Mouse (Mus musculus): ENCODE results near the gene Acadvl. TPM values are rescaled to one million over a fixed set of nuclear protein-coding genes. Genes with fewer than 3 reads are reported as not detected.
A peak's percentile ranks its signal among the peaks of the same experiment; 100 is the strongest.

Acadvl gene
- total and polyA plus RNA-seq, 3 experiments: 92.5 to 123 TPM; not detected in 1

DNA sequence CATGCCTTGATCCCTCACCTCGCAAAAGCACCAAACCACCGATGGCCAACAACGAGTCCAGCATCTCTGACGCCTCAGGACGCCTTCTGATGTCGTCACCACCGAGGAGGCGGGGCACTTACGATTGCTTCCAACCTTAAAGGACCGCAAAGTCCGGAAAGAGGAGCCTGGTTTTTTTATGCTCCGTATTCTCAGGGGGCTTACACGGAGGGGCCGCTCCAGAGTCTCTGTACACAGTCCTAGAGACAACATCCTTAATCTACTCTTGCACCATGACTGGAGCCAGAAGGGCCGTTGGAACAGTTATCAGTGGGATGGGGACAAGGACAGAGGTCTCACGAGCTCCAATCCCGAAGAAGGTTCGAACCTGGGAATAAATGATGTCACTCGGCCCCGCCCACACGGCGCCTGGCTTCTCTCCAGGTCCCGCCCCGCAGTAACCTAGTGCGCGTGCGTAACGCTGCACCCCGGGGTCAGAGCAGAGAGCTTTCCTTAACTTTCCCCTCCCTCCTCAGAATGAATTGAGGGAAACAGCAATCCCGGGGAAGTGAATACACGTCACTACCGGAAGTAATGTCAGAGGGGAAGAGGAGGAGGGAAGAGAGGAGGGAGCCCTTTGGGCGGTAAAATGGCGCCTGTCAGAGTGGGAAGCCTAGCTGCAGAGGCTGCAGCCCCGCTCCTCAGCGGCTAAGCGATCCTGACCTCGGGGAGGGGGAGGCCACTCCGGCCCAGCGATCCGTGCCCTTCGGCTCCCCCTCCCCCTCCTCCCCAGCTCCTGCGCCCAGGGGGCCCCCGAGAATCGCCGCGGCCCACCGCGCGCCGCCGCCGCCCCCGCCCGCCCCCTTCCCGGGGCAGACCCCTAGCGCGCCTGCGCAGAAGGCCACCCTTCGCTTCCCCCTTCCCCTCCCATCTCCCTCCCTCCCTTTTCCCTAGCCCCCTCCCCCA, 34.7 kb downstream of the Acadvl start (continued):
- TF ChIP-seq TCF12 (IDR thresholded peaks at IDR 0.05; ENCODE audit: low read depth, low read length) (peak; percentile 64; the same call in 1 of the 2 replicates), ZMIZ1 (IDR thresholded peaks at IDR 0.05; ENCODE audit: low read depth, low read length) (peak; percentile 69), RCOR1 (IDR thresholded peaks at IDR 0.05; ENCODE audit: low read depth, low read length) (peak; percentile 10; the same call in 1 of the 2 replicates), ZC3H11A (IDR thresholded peaks at IDR 0.05; ENCODE audit: low read depth, low read length) (0 out of 2 replicates have a peak, but pooled peaks have one; percentile 20), MAFK (IDR thresholded peaks at IDR 0.05; ENCODE audit: borderline replicate concordance, low read depth, low read length) (no peak)

DNA sequence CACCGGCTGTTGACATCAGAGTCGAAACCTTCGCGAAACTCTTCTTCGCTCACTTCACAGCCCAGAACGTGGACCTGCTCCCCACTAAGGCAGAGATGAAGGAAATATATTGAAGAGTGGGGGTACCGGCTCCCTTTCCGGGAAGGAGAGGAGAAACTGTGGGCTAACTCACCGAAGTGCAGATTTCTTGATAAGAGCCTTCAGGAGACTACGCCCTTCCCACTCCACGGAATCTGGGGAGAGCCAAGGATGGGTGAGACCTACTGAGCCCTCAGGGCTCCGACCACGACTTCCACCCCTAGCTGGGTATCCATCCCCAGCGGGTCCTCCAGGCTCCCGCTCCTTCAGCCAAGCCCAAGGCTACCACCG, 35.4 kb downstream of the Acadvl start:
- peak overlapping the region; percentile 90 for H3K27ac ChIP-seq (ENCODE audit: control insufficient read depth, low read depth, low read length)
- H3K9me3 ChIP-seq (replicated peaks; ENCODE audit: insufficient read depth, low read length): no peaks in the 10 kb centered on the region
- H3K4me1 ChIP-seq (ENCODE audit: control insufficient read depth in 1 of 2, insufficient read depth in 2 of 2, low read length in 2 of 2): peaks cover 6 to 17% of the 10 kb centered on the region in 2 experiments
- no peaks in the 10 kb centered on the region for H3K27me3 ChIP-seq (ENCODE audit: control insufficient read depth in 1 of 2, insufficient read depth in 2 of 2, low read length in 2 of 2)
- peak overlapping the region; percentile 65 for H3K9ac ChIP-seq (ENCODE audit: control insufficient read depth, low read depth, low read length, poor library complexity, severe bottlenecking)
- DNase-seq (ENCODE audit: low read depth, low spot score): no peak
- H3K4me3 ChIP-seq (ENCODE audit: control insufficient read depth in 1 of 2, insufficient read depth in 1 of 2, low read depth in 2 of 2, low read length in 2 of 2): peak overlapping the region; percentile 69 to 75
- H3K79me2 ChIP-seq (ENCODE audit: control insufficient read depth, insufficient read depth, low read length, poor library complexity): peaks cover 42% of the 10 kb centered on the region
- peaks cover 6 to 24% of the 10 kb centered on the region in 2 experiments for H3K36me3 ChIP-seq (ENCODE audit: control insufficient read depth in 1 of 2, insufficient read depth in 2 of 2, low read length in 2 of 2)
- TF ChIP-seq NELFE (IDR thresholded peaks at IDR 0.05; ENCODE audit: low read depth, low read length): no peak
- TF ChIP-seq HCFC1 (IDR thresholded peaks at IDR 0.05; ENCODE audit: low read depth, low read length): no peak
- no peak for TF ChIP-seq CTCF (IDR thresholded peaks at IDR 0.05 in 2 of 3, conservative IDR thresholded peaks at IDR 0.05 in 1 of 3; ENCODE audit: control insufficient read depth in 1 of 3, insufficient read depth in 1 of 3, low read depth in 2 of 3, low read length in 3 of 3, poor library complexity in 1 of 3, severe bottlenecking in 1 of 3)
- TF ChIP-seq TAL1 (IDR thresholded peaks at IDR 0.05; ENCODE audit: low read length): no peak
- no peak for TF ChIP-seq SMC3 (IDR thresholded peaks at IDR 0.05; ENCODE audit: low read depth, low read length)
- no peak for TF ChIP-seq ZNF384 (IDR thresholded peaks at IDR 0.05; ENCODE audit: low read depth, low read length)
- no peak for TF ChIP-seq CHD2 (IDR thresholded peaks at IDR 0.05; ENCODE audit: low read length)
- TF ChIP-seq MYC (IDR thresholded peaks at IDR 0.05; ENCODE audit: low read depth, low read length): 0 out of 2 replicates have a peak, but pooled peaks have one; percentile 16
- TF ChIP-seq POLR2AphosphoS2 (IDR thresholded peaks at IDR 0.05; ENCODE audit: low read length): no peak
- TF ChIP-seq GATA1 (IDR thresholded peaks at IDR 0.05; ENCODE audit: low read depth, low read length): peak; percentile 62

DNA sequence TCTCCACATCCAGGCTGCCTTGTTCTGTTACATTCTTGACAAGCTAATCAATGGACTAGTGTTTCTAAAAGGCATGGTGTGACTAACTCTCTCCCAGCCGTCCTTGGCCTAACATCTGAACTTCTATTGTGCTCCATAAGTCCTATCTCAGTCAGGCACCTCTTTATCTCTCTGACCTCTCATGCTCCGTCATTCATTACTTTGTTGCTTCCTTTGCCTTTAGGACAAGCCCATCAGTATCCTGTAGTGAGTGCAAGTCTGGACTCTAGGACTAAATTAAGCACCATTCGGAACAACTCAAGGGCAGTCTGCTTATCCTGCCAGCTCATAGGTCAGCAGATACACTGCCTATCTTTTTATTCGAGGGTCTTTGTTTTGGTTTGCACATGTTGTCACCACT, 38.9 kb downstream of the Acadvl start:
- TF ChIP-seq JUND (IDR thresholded peaks at IDR 0.05; ENCODE audit: low read depth, low read length) (no peak), CHD2 (IDR thresholded peaks at IDR 0.05; ENCODE audit: low read length) (no peak), RAD21 (IDR thresholded peaks at IDR 0.05; ENCODE audit: low read depth, low read length) (no peak), MYB (IDR thresholded peaks at IDR 0.05; ENCODE audit: low read depth, low read length) (no peak), ZNF384 (IDR thresholded peaks at IDR 0.05; ENCODE audit: low read depth, low read length) (no peak), CTCF (IDR thresholded peaks at IDR 0.05 in 2 of 3, conservative IDR thresholded peaks at IDR 0.05 in 1 of 3; ENCODE audit: control insufficient read depth in 1 of 3, insufficient read depth in 1 of 3, low read depth in 2 of 3, low read length in 3 of 3, poor library complexity in 1 of 3, severe bottlenecking in 1 of 3) (no peak)
- Histone ChIP-seq H3K27me3 (ENCODE audit: control insufficient read depth in 1 of 2, insufficient read depth in 2 of 2, low read length in 2 of 2) (no peaks in the 10 kb centered on the region), H3K9me3 (replicated peaks; ENCODE audit: insufficient read depth, low read length) (no peaks in the 10 kb centered on the region), H3K4me1 (ENCODE audit: control insufficient read depth in 1 of 2, insufficient read depth in 2 of 2, low read length in 2 of 2) (peaks cover 3 to 4% of the 10 kb centered on the region in 2 experiments; a peak in 2 of 4 replicates), H3K79me2 (ENCODE audit: control insufficient read depth, insufficient read depth, low read length, poor library complexity) (peaks cover 20% of the 10 kb centered on the region), H3K9ac (ENCODE audit: control insufficient read depth, low read depth, low read length, poor library complexity, severe bottlenecking) (no peak overlapping the region), H3K4me3 (ENCODE audit: control insufficient read depth in 1 of 2, insufficient read depth in 1 of 2, low read depth in 2 of 2, low read length in 2 of 2) (no peak overlapping the region), H3K27ac (ENCODE audit: control insufficient read depth, low read depth, low read length) (no peak overlapping the region), H3K36me3 (ENCODE audit: control insufficient read depth in 1 of 2, insufficient read depth in 2 of 2, low read length in 2 of 2) (peaks cover 9 to 22% of the 10 kb centered on the region in 2 experiments)
- no peak for DNase-seq (ENCODE audit: low read depth, low spot score)
